8 mouse cellular contexts compared by ENCODE assay signal in the genomic region with DNA sequence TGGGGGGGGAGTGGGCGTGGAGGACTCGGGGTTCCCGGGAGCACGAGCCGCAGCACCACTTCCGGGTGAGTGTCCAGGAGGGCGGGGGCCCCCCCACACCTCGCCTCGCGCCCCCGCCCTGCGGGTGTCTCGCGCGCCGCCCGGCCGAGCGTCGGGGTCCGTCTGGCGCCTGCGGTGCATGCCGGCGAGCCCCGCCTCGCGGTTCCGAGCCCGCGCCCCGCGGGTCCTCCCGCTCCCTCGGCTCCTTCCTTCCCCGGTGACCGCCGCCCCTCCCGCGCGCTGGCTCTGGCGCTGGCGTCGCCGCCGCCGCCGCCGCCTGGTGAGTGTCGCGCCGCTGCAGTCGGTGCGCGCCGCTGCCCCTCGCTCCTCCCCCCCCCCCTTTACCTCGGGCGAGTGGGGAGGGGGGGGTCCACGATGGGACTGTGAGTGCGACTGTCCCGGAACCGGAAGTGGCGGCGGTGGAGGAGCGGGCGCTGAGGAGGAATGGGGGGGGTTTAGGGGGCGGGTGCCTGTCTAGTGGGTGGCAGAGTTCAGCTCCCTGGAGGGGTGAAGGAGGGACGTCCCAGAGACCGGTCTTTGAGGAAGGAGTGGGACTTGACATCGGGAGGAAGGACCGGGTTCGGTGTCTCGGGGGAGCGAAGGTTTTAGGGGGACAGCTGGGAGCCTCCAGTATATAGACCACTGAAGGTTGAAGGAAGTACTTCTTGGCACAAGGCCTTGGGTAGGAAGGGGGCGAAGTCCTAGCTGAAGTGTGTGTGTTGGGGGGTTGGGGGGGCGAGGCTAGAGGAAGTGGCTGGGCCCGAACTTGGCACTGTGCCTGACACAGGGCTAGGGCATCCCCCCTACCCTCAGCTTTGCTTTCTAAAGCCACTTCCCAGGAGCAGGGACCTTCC. TPM values are rescaled to one million over a fixed set of nuclear protein-coding genes. Genes with fewer than 3 reads are reported as not detected.
DNase-seq lines count a peak whose midpoint lies in the region; ATAC-seq and TF ChIP-seq lines count a peak whose summit lies in the region.

No protein-coding gene starts in this region.

- H3K36me3 ChIP-seq in hindbrain, postnatal 0 days (ENCODE audit: insufficient read depth, low read length), result peaks cover 15% of the 10 kb centered on the region; the same call in 1 of the 2 replicates
- H3K36me3 ChIP-seq in midbrain, embryonic 10.5 days, result peaks cover 36% of the 10 kb centered on the region

- DNase-seq in adrenal gland, adult (ENCODE audit: inconsistent age in 2 of 2, low spot score in 1 of 2), result peak; percentile 89 to 93
- DNase-seq in cerebellum, postnatal 4 days (ENCODE audit: low spot score in 2 of 2), result peak; percentile 51 to 77
- peak; percentile 57 to 75 for DNase-seq in gastrocnemius, adult 8-10 months (ENCODE audit: low spot score in 2 of 2)
- peak; percentile 92 for DNase-seq in hindbrain, postnatal 0 days (ENCODE audit: low spot score)
- peak; percentile 89 for DNase-seq in left cerebral cortex, postnatal 4 days
- DNase-seq in midbrain, embryonic 10.5 days (ENCODE audit: low spot score), result peak; percentile 87
- DNase-seq in right cerebral cortex, postnatal 36 days (ENCODE audit: low spot score in 2 of 2), result peak; percentile 51 to 59
- DNase-seq in yolk sac, embryonic 10.5 days (ENCODE audit: low spot score), result peak; percentile 90

- peak; percentile 91 for ATAC-seq in hindbrain, postnatal 0 days

- H3K9me3 ChIP-seq in hindbrain, postnatal 0 days (ENCODE audit: low read length), result no peaks in the 10 kb centered on the region
- H3K9me3 ChIP-seq in midbrain, embryonic 10.5 days (replicated peaks), result no peaks in the 10 kb centered on the region

- peaks cover 4% of the 10 kb centered on the region; the same call in 1 of the 2 replicates for H3K4me1 ChIP-seq in hindbrain, postnatal 0 days (ENCODE audit: insufficient read depth, low read length)
- H3K4me1 ChIP-seq in midbrain, embryonic 10.5 days, result peaks cover 37% of the 10 kb centered on the region

- peak overlapping the region; percentile 79 for H3K4me3 ChIP-seq in hindbrain, postnatal 0 days (ENCODE audit: low read length)
- H3K4me3 ChIP-seq in midbrain, embryonic 10.5 days, result peak overlapping the region; percentile 94

- no peak for TF ChIP-seq CTCF in hindbrain, postnatal 0 days (IDR thresholded peaks at IDR 0.05; ENCODE audit: low read depth)

- H3K4me2 ChIP-seq in hindbrain, postnatal 0 days (ENCODE audit: low read depth, low read length), result peak overlapping the region; percentile 84

- H3K27ac ChIP-seq in hindbrain, postnatal 0 days, result peak overlapping the region; percentile 98
- peak overlapping the region; percentile 99 for H3K27ac ChIP-seq in midbrain, embryonic 10.5 days (replicated peaks)

- WGBS in hindbrain, postnatal 0 days, result 2% methylated on average over 29 of the region's 78 CpGs
- WGBS in midbrain, embryonic 10.5 days, result under 1% methylated on average over 73 of the region's 78 CpGs

- H3K27me3 ChIP-seq in hindbrain, postnatal 0 days (ENCODE audit: insufficient read depth, low read length), result no peaks in the 10 kb centered on the region
- H3K27me3 ChIP-seq in midbrain, embryonic 10.5 days (ENCODE audit: low read depth, poor library complexity, severe bottlenecking), result no peaks in the 10 kb centered on the region

- peak overlapping the region; percentile 93 for H3K9ac ChIP-seq in hindbrain, postnatal 0 days (replicated peaks; ENCODE audit: low read length)

- intact Hi-C loops in left cerebral cortex, postnatal 4 days (cut with DNase I), result no loop called here

RNA-seq across cellular contexts. Expression of gene Zfp384, which starts 0.5 kb away (rescaled TPM):
- total RNA-seq in gastrocnemius, adult 8-10 months (2022), result 10 to 100 TPM; 24.3 to 29.7 (median 27.4) TPM
- total RNA-seq in hindbrain, postnatal 0 days (2014; rRNA removed), result 37.3 and 38.6 TPM in 2 replicates
- polyA plus RNA-seq in hindbrain, postnatal 0 days (2015; fragmentation: Nextera tagmentation; extraction: Ambion mirVana), result 10.3 and 11.6 TPM in 2 replicates
- 10 to 100 TPM; 51.8 to 56.1 TPM for total RNA-seq in left cerebral cortex, postnatal 4 days (2021)
- polyA plus RNA-seq in midbrain, embryonic 10.5 days (2016; fragmentation: Nextera tagmentation; extraction: Ambion mirVana), result 9.3 and 9.5 TPM in 2 replicates

RNA-seq across cellular contexts. Expression of gene Pianp, which starts 12.9 kb away (rescaled TPM):
- total RNA-seq in gastrocnemius, adult 8-10 months (2022), result under 1 TPM in 3 of 4 experiments, not detected in 1; 0.19 to 0.70 (median 0.36) TPM
- total RNA-seq in hindbrain, postnatal 0 days (2014; rRNA removed), result 24.1 and 32.9 TPM in 2 replicates
- 58.9 and 65.4 TPM in 2 replicates for polyA plus RNA-seq in hindbrain, postnatal 0 days (2015; fragmentation: Nextera tagmentation; extraction: Ambion mirVana)
- 10 to 100 TPM; 89.1 to 97.3 TPM for total RNA-seq in left cerebral cortex, postnatal 4 days (2021)
- polyA plus RNA-seq in midbrain, embryonic 10.5 days (2016; fragmentation: Nextera tagmentation; extraction: Ambion mirVana), result 0.81 and 2.1 TPM in 2 replicates

RNA-seq across cellular contexts. Expression of gene Ing4, which starts 30.1 kb away (rescaled TPM):
- total RNA-seq in gastrocnemius, adult 8-10 months (2022), result 10 to 100 TPM; 19.8 to 22.3 (median 20.7) TPM
- 60.7 and 78.3 TPM in 2 replicates for total RNA-seq in hindbrain, postnatal 0 days (2014; rRNA removed)
- 97.6 and 102 TPM in 2 replicates for polyA plus RNA-seq in hindbrain, postnatal 0 days (2015; fragmentation: Nextera tagmentation; extraction: Ambion mirVana)
- 10 to 100 TPM; 67.4 to 72.0 TPM for total RNA-seq in left cerebral cortex, postnatal 4 days (2021)
- polyA plus RNA-seq in midbrain, embryonic 10.5 days (2016; fragmentation: Nextera tagmentation; extraction: Ambion mirVana), result 121 and 149 TPM in 2 replicates

RNA-seq across cellular contexts. Expression of gene Acrbp, which starts 40.1 kb away (rescaled TPM):
- 1 to 10 TPM in 3 of 4 experiments, under 1 TPM in 1; 0.97 to 2.5 (median 1.5) TPM for total RNA-seq in gastrocnemius, adult 8-10 months (2022)
- total RNA-seq in hindbrain, postnatal 0 days (2014; rRNA removed), result 10.5 and 17.3 TPM in 2 replicates
- polyA plus RNA-seq in hindbrain, postnatal 0 days (2015; fragmentation: Nextera tagmentation; extraction: Ambion mirVana), result 12.2 and 17.5 TPM in 2 replicates
- 10 to 100 TPM; 11.7 to 13.0 TPM for total RNA-seq in left cerebral cortex, postnatal 4 days (2021)
- polyA plus RNA-seq in midbrain, embryonic 10.5 days (2016; fragmentation: Nextera tagmentation; extraction: Ambion mirVana), result 10.1 and 14.2 TPM in 2 replicates

RNA-seq across cellular contexts. Expression of gene Cops7a, which starts 44.1 kb away (rescaled TPM):
- total RNA-seq in gastrocnemius, adult 8-10 months (2022), result 100 to 1,000 TPM; 122 to 142 (median 131) TPM
- 113 and 146 TPM in 2 replicates for total RNA-seq in hindbrain, postnatal 0 days (2014; rRNA removed)
- polyA plus RNA-seq in hindbrain, postnatal 0 days (2015; fragmentation: Nextera tagmentation; extraction: Ambion mirVana), result 97.1 and 101 TPM in 2 replicates
- 10 to 100 TPM; 67.8 to 72.6 TPM for total RNA-seq in left cerebral cortex, postnatal 4 days (2021)
- 140 and 142 TPM in 2 replicates for polyA plus RNA-seq in midbrain, embryonic 10.5 days (2016; fragmentation: Nextera tagmentation; extraction: Ambion mirVana)

Comparison
In these comparisons a context has a peak if more than half of its experiments do, and no peak if none do; other contexts are left out.
1. Peak in every context shown above with its lines: DNase-seq, ATAC-seq, H3K4me3 ChIP-seq and H3K27ac ChIP-seq.
2. RNA of gene Pianp, which starts 12.9 kb away (total RNA-seq): 89.1 to 97.3 TPM in left cerebral cortex, postnatal 4 days and 24.1 to 32.9 TPM in hindbrain, postnatal 0 days; 0.19 to 0.70 TPM in gastrocnemius, adult 8-10 months; every median in the first group is over 10 times any median in the second.